Mouse (Mus musculus) bone marrow macrophage, adult 2 months (primary cell): ENCODE measurements around the gene Nek6. TPM values are rescaled to one million over a fixed set of nuclear protein-coding genes. Genes with fewer than 3 reads are reported as not detected.

Experiments
- H3K27ac ChIP-seq: 2 replicates; pipeline ENCODE4 v1.5.1; 2012; ENCODE audit warnings: low read depth, low read length; ENCODE audit not compliant: insufficient read depth
- H3K4me1 ChIP-seq: 2 replicates; pipeline ENCODE4 v1.6.1; 2012; ENCODE audit warnings: low read length; ENCODE audit not compliant: control insufficient read depth, insufficient read depth
- H3K4me3 ChIP-seq: 2 replicates; pipeline ENCODE4 v1.5.1; 2012; ENCODE audit warnings: mild to moderate bottlenecking, low read length, moderate library complexity; ENCODE audit not compliant: insufficient read depth
- CTCF ChIP-seq: IDR thresholded peaks from 2 replicates; pipeline ENCODE4 v1.5.1; 2012; ENCODE audit warnings: low read depth, mild to moderate bottlenecking, low read length, moderate library complexity
- POLR2A ChIP-seq: IDR thresholded peaks from 2 replicates; pipeline ENCODE4 v1.6.1; 2012; ENCODE audit warnings: mild to moderate bottlenecking, low read depth, low read length, borderline replicate concordance
- polyA plus RNA-seq: library from polyadenylated mRNA; stranded (reverse); fragments of >200 nt; gene quantifications from 2 replicates; pipeline ENCODE4 v1.2.4, GENCODE M21; 2012; ENCODE audit not compliant: missing spikeins, insufficient read depth, insufficient read length

Nek6 gene
- polyA plus RNA-seq, 1 experiment: 15.8 TPM

GRCm38 (mm10) chr2:38586733-38587132, 75.3 kb downstream of the Nek6 start:
- no peak overlapping the region for H3K27ac ChIP-seq
- TF ChIP-seq POLR2A (no peak), CTCF (no peak)
- H3K4me3 ChIP-seq: no peak overlapping the region
- peaks cover 8% of the 10 kb centered on the region for H3K4me1 ChIP-seq

GRCm38 (mm10) chr2:38591751-38592459, 80.5 kb downstream of the Nek6 start:
- H3K27ac ChIP-seq: no peak overlapping the region
- TF ChIP-seq CTCF (peak; percentile 10; the same call in 1 of the 2 replicates), POLR2A (no peak)
- peaks cover 8% of the 10 kb centered on the region for H3K4me1 ChIP-seq
- H3K4me3 ChIP-seq: no peak overlapping the region

- H3K27ac ChIP-seq: no peak overlapping the region
- H3K4me3 ChIP-seq: no peak overlapping the region
- no peaks in the 10 kb centered on the region for H3K4me1 ChIP-seq
- TF ChIP-seq POLR2A: no peak
- TF ChIP-seq CTCF: no peak
Measured at GRCm38 (mm10) chr2:38594874-38595273, 83.4 kb downstream of the Nek6 start.

GRCm38 (mm10) chr2:38597896-38598295, 86.5 kb downstream of the Nek6 start:
- TF ChIP-seq CTCF (no peak), POLR2A (no peak)
- Histone ChIP-seq H3K27ac (no peak overlapping the region), H3K4me1 (peaks cover 9% of the 10 kb centered on the region), H3K4me3 (no peak overlapping the region)

- Histone ChIP-seq H3K4me3 (no peak overlapping the region), H3K4me1 (peaks cover 12% of the 10 kb centered on the region), H3K27ac (no peak overlapping the region)
- TF ChIP-seq CTCF (no peak), POLR2A (no peak)
Measured at GRCm38 (mm10) chr2:38598395-38598794, 87.0 kb downstream of the Nek6 start.

GRCm38 (mm10) chr2:38600842-38601241, 89.4 kb downstream of the Nek6 start:
- no peak overlapping the region for H3K27ac ChIP-seq

GRCm38 (mm10) chr2:38607716-38608115, 96.3 kb downstream of the Nek6 start:
- no peak overlapping the region for H3K27ac ChIP-seq

More at GRCm38 (mm10) chr2:38600842-38601241, 89.4 kb downstream of the Nek6 start:
- Histone ChIP-seq H3K4me1 (peaks cover 17% of the 10 kb centered on the region), H3K4me3 (no peak overlapping the region)
- TF ChIP-seq CTCF (no peak), POLR2A (no peak)

GRCm38 (mm10) chr2:38608831-38609309, 97.4 kb downstream of the Nek6 start:
- no peak overlapping the region for H3K4me3 ChIP-seq
- no peak overlapping the region for H3K27ac ChIP-seq
- peaks cover 10% of the 10 kb centered on the region; the same call in 1 of the 2 replicates for H3K4me1 ChIP-seq
- TF ChIP-seq CTCF (no peak), POLR2A (no peak)

More at GRCm38 (mm10) chr2:38607716-38608115, 96.3 kb downstream of the Nek6 start:
- Histone ChIP-seq H3K4me1 (peaks cover 19% of the 10 kb centered on the region), H3K4me3 (no peak overlapping the region)
- TF ChIP-seq POLR2A (no peak), CTCF (no peak)

- Histone ChIP-seq H3K4me1 (peaks cover 10% of the 10 kb centered on the region; the same call in 1 of the 2 replicates), H3K4me3 (no peak overlapping the region), H3K27ac (no peak overlapping the region)
- TF ChIP-seq CTCF (no peak), POLR2A (no peak)
Measured at GRCm38 (mm10) chr2:38609310-38609709, 97.9 kb downstream of the Nek6 start.

GRCm38 (mm10) chr2:38610161-38610560, 98.7 kb downstream of the Nek6 start:
- Histone ChIP-seq H3K4me3 (no peak overlapping the region), H3K27ac (no peak overlapping the region), H3K4me1 (peaks cover 17% of the 10 kb centered on the region)
- TF ChIP-seq POLR2A (no peak), CTCF (no peak)
